Mouse (Mus musculus) liver, adult 2 months (tissue): ENCODE results near the gene Ano6.

Experiments used
- CTCF ChIP-seq: fragments of 200-500 bp; IDR thresholded peaks from 2 replicates; pipeline ENCODE4 v1.5.1; 2011; ENCODE audit warnings: low read depth, low read length, control low read depth
- POLR2A ChIP-seq: fragments of 200-500 bp; IDR thresholded peaks from 2 replicates; pipeline ENCODE4 v1.6.1; 2011; ENCODE audit warnings: low read length, control low read depth; ENCODE audit not compliant: insufficient read depth; ENCODE audit errors: extremely low read depth

GRCm38 (mm10) chr15:95849513-95850411 lies 59.1 kb downstream of the Ano6 start:
- TF ChIP-seq POLR2A: no peak
- TF ChIP-seq CTCF: no peak
